Mouse (Mus musculus) adrenal gland, adult 8-10 months (tissue): Measurements from ENCODE around the gene Adam4. TPM values are rescaled to one million over a fixed set of nuclear protein-coding genes. Genes with fewer than 3 reads are reported as not detected.
"Not testable (repeated sequence)": the region's sequence is repeated elsewhere in the genome, so short reads cannot be mapped to it uniquely, and the experiment has no call there.

Experiments used
- DNase-seq: peaks from one replicate; pipeline ENCODE4 v3.0.0; 2022
- total RNA-seq, 4 experiments: library from RNA; stranded (reverse); gene quantifications; 2 replicates each; pipeline ENCODE4 v1.2.4; 2022

Gene Adam4
- total RNA-seq, result 1 to 10 TPM; 1.8 to 6.3 (median 2.9) TPM

DNA sequence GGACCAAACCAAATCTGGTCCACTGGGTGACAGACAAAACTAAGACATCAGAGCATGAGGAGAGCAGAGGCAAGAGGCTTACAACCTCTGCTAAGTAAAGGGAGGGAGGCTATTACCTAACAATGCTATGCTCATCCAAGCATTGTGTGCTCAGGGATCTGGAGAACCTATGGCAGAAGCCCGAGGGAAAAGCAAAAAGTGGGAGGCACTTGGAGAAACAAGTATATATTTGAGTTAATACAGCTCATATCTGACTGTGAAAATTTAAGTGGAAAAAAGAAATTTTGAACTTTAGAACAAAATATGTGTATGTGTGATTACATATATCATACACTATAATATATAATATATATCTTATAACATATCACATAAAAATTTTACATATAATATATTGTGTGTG, at the start of gene Adam4:
TSS of gene Adam4 (minus strand) at position 101 of the 400 bp plus-strand sequence.
- DNase-seq, result no peak

- DNase-seq, result not testable (repeated sequence)
Observed at GRCm38 (mm10) chr12:81459051-81459450, 37.3 kb upstream of the Adam4 start.

GRCm38 (mm10) chr12:81438985-81439384, 17.2 kb upstream of the Adam4 start:
- DNase-seq, result not testable (repeated sequence)

DNA sequence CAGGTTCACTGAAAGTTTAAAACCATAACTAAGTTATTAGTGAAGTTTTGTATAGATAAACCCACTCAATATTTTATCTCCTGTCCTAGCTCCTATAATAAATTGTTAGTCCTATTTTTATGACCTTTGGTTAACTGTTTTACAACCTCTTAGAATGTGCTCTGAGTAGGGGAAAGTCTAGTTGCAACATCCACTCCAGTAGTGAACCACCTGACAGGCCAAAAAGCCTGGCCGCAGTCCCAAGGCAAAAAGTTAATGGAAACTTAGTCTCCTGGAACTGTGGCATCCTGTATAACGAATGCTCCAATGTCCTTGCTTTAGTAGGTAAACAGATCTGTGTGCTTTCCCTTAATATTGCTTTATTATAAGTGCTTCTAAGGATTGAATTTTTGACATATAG, 13.0 kb upstream of the Adam4 start:
- not testable (repeated sequence) for DNase-seq

GRCm38 (mm10) chr12:81413211-81413610, 8.5 kb downstream of the Adam4 start:
- no peak for DNase-seq

GRCm38 (mm10) chr12:81408966-81409365, 12.8 kb downstream of the Adam4 start:
- DNase-seq, result no peak

DNA sequence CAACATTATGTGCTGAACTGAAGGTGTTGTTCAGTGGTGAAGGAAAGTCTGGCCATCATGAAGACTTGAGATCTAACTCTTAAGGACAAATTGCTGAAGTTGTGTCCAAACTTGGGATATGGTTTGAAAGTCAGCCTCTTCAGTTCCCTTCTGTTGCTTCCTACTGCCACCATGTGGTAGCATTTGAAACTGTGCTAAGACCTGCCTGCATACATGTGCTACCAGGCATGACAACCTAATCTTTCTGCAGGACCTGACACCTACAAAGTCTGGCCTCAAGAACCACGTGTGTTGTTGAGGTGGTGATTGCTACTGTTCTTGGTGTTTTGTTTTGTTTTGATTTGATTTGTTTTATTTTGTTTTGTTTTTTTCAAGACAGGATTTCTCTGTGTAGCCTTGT, 19.6 kb downstream of the Adam4 start:
- peak; percentile 26 for DNase-seq

DNA sequence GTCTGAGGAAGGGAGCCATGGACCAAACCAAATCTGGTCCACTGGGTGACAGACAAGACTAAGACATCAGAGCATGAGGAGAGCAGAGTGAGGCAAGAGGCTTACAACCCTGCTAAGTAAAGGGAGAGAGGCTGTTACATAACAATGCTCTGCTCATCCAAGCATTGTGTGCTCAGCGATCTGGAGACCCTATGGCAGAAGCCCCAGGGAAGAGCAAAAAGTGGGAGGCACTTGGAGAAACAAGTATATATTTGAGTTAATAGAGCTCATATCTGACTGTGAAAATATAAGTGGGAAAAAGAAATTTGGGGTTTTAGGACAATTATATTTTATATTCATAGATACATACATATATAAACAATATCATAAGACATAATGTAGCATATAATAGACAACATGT, 42.4 kb downstream of the Adam4 start, which contains the start of gene Gm4787:
TSS of gene Gm4787 (minus strand) at position 101 of the 400 bp plus-strand sequence.
- not testable (repeated sequence) for DNase-seq

Other genes with a start within 250 kb of the Adam4 start
- 1 to 10 TPM; 1.1 to 2.2 (median 1.9) TPM for gene Slc8a3, start 88.8 kb downstream of the Adam4 start, total RNA-seq
- gene Gm4787, start 42.5 kb downstream of the Adam4 start, total RNA-seq, result 1 to 10 TPM; 1.1 to 6.0 (median 3.1) TPM
- gene Cox16, start 63.2 kb upstream of the Adam4 start, total RNA-seq, result 100 to 1,000 TPM in 1 of 4 experiments, 10 to 100 TPM in 3; 77.2 to 106 (median 91.9) TPM
- gene Gm20498, start 111.0 kb upstream of the Adam4 start, total RNA-seq, result 10 to 100 TPM; 35.1 to 44.2 (median 39.5) TPM
- 10 to 100 TPM; 29.3 to 38.4 (median 35.3) TPM for gene Synj2bp, start 111.0 kb upstream of the Adam4 start, total RNA-seq
- gene Adam21, start 146.5 kb upstream of the Adam4 start, total RNA-seq, result under 1 TPM in 2 of 4 experiments, not detected in 2; 0.09 to 0.43 TPM
- gene Med6, start 173.1 kb upstream of the Adam4 start, total RNA-seq, result 10 to 100 TPM; 22.6 to 36.4 (median 30.0) TPM
- 1 to 10 TPM; 3.3 to 4.7 (median 4.3) TPM for gene Ttc9, start 209.3 kb upstream of the Adam4 start, total RNA-seq